Mouse (Mus musculus) forebrain, embryonic 14.5 days (tissue): ENCODE data around the gene Tnks1bp1. TPM values are rescaled to one million over a fixed set of nuclear protein-coding genes. Genes with fewer than 3 reads are reported as not detected.

Experiments used
- ATAC-seq: fragments of 200-750 bp; cut with Nextera tagmentation; 2 replicates; pipeline ENCODE4 v1.8.0; 2017; ENCODE audit warnings: mild to moderate bottlenecking, moderate library complexity
- DNase-seq: peaks from one replicate; pipeline ENCODE4 v3.0.0-alpha.2; 2015; ENCODE audit warnings: low spot score
- H3K27ac ChIP-seq: fragments of 300-500 bp; sonication (generic); 2 replicates; pipeline ENCODE4 v1.5.1; 2014; ENCODE audit warnings: low read depth, mild to moderate bottlenecking, control low read depth, low read length, moderate library complexity
- H3K27me3 ChIP-seq: fragments of 300-500 bp; sonication (generic); replicated peaks from 2 replicates; pipeline ENCODE4 v1.6.1; 2014; ENCODE audit warnings: low read length, control low read depth, mixed read lengths; ENCODE audit not compliant: control insufficient read depth, insufficient read depth
- H3K36me3 ChIP-seq: fragments of 300-500 bp; sonication (generic); 2 replicates; pipeline ENCODE4 v1.6.1; 2014; ENCODE audit warnings: low read length, control low read depth; ENCODE audit not compliant: control insufficient read depth, insufficient read depth
- H3K4me1 ChIP-seq: fragments of 300-500 bp; sonication (generic); 2 replicates; pipeline ENCODE4 v1.6.1; 2014; ENCODE audit warnings: antibody characterized with exemption, low read length, control low read depth; ENCODE audit not compliant: control insufficient read depth, insufficient read depth
- H3K4me2 ChIP-seq: fragments of 300-500 bp; sonication (generic); 2 replicates; pipeline ENCODE4 v1.6.1; 2014; ENCODE audit warnings: mild to moderate bottlenecking, control low read depth, low read length
- H3K4me3 ChIP-seq: fragments of 300-500 bp; sonication (generic); 2 replicates; pipeline ENCODE4 v1.5.1; 2014; ENCODE audit warnings: low read depth, low read length, control low read depth
- H3K9ac ChIP-seq: fragments of 300-500 bp; sonication (generic); 2 replicates; pipeline ENCODE4 v1.6.1; 2014; ENCODE audit warnings: mild to moderate bottlenecking, low read length, control low read depth, moderate library complexity
- H3K9me3 ChIP-seq: fragments of 300-500 bp; sonication (generic); replicated peaks from 2 replicates; pipeline ENCODE4 v1.6.1; 2016; ENCODE audit warnings: low read length, control low read depth, mixed read lengths; ENCODE audit not compliant: control insufficient read depth
- WGBS: fragments of 180-500 bp; shearing (Covaris S2); extraction: QIAGEN DNeasy Blood & Tissue Kit; methylation state at CpG from one replicate; pipeline ENCODE4 v1.1.7; 2014; 5-methylcytosine and 5-hydroxymethylcytosine counted together
- polyA plus RNA-seq: library from polyadenylated mRNA; unstranded; fragments of >200 nt; fragmentation: Nextera tagmentation; extraction: Ambion mirVana; gene quantifications from 2 replicates; pipeline ENCODE4 v1.2.1, GENCODE M21; 2014

The Tnks1bp1 gene
- polyA plus RNA-seq, 1 experiment from 2014 or later: 6.7 TPM

DNA sequence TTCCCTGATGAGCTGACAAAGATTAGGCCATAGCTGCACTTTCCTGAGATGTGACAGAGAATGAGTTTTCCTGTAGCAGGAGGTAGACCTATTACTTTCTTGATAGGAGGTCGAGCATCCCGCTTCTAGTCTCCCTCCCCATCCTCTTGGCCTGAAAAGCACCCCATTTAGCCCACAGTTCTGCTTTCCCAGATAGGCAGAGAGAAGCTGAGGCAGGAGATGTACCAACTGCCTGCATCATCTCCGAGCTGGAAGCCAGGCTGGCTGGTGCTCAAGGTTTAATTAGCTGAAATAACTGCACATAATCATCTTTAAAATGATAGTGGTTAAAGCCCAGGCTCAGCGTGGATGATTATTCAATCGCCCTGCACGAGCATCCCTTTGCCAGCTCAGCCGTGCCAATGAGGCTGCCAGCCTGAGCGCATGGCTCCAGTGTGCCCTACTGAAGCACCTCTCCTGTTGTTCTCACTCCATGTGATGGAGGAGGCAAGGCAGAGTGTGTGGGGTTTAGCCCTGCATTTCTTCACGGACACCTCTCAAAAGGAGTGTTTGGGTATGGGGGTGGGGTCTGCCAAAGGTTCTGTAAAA, 62.6 kb downstream of the Tnks1bp1 start:
- Histone ChIP-seq H3K4me3 (no peak overlapping the region), H3K4me1 (no peaks in the 10 kb centered on the region), H3K27me3 (no peaks in the 10 kb centered on the region), H3K9me3 (no peaks in the 10 kb centered on the region), H3K4me2 (no peak overlapping the region), H3K27ac (peak overlapping the region; percentile 52; the same call in 1 of the 2 replicates), H3K36me3 (no peaks in the 10 kb centered on the region), H3K9ac (no peak overlapping the region)
- ATAC-seq: peak; percentile 67; the same call in 1 of the 2 replicates
- WGBS: 66% methylated on average over 9 of the region's 9 CpGs
- peak; percentile 54 for DNase-seq

Other genes starting within 250 kb of the Tnks1bp1 start
- gene Ube2l6, start 249.2 kb upstream of the Tnks1bp1 start, polyA plus RNA-seq: 21.8 and 23.7 TPM in 2 replicates
- gene Smtnl1, start 225.4 kb upstream of the Tnks1bp1 start, polyA plus RNA-seq: not detected in 2 replicates
- 70.2 and 90.7 TPM in 2 replicates for gene Timm10, start 221.0 kb upstream of the Tnks1bp1 start, polyA plus RNA-seq
- gene Slc43a1, start 209.2 kb upstream of the Tnks1bp1 start, polyA plus RNA-seq: 3.4 and 4.0 TPM in 2 replicates
- gene Rtn4rl2, start 161.3 kb upstream of the Tnks1bp1 start, polyA plus RNA-seq: 7.5 and 13.6 TPM in 2 replicates
- 6.6 and 7.0 TPM in 2 replicates for gene Slc43a3, start 111.4 kb upstream of the Tnks1bp1 start, polyA plus RNA-seq
- gene Prg2, start 67.6 kb upstream of the Tnks1bp1 start, polyA plus RNA-seq: not detected in 2 replicates
- gene Prg3, start 59.8 kb upstream of the Tnks1bp1 start, polyA plus RNA-seq: not detected in 2 replicates
- gene Ssrp1, start 10.8 kb upstream of the Tnks1bp1 start, polyA plus RNA-seq: 240 and 254 TPM in 2 replicates
- gene P2rx3, start 10.6 kb upstream of the Tnks1bp1 start, polyA plus RNA-seq: 0.30 and 0.36 TPM in 2 replicates
- gene Aplnr, start 88.2 kb downstream of the Tnks1bp1 start, polyA plus RNA-seq: 24.8 and 25.6 TPM in 2 replicates
- gene Lrrc55, start 149.2 kb downstream of the Tnks1bp1 start, polyA plus RNA-seq: 11.0 and 11.7 TPM in 2 replicates